Mouse (Mus musculus) ES-Bruce4 (cell line): ENCODE measurements around the gene Zc3h7b. TPM values are rescaled to one million over a fixed set of nuclear protein-coding genes. Genes with fewer than 3 reads are reported as not detected.

Source experiments
- H3K27ac ChIP-seq: 2 replicates; pipeline ENCODE4 v1.5.1; 2012; ENCODE audit warnings: low read length, inconsistent platforms; ENCODE audit not compliant: insufficient read depth
- H3K27me3 ChIP-seq: 2 replicates; pipeline ENCODE4 v1.6.1; 2012; ENCODE audit warnings: mild to moderate bottlenecking, low read length, inconsistent platforms; ENCODE audit not compliant: control insufficient read depth, poor library complexity, insufficient read depth, severe bottlenecking
- H3K36me3 ChIP-seq: 2 replicates; pipeline ENCODE4 v1.6.1; 2012; ENCODE audit warnings: inconsistent platforms, mild to moderate bottlenecking, low read length, moderate library complexity; ENCODE audit not compliant: control insufficient read depth, poor library complexity, insufficient read depth, severe bottlenecking
- H3K4me1 ChIP-seq: one replicate; pipeline ENCODE4 v1.8.1; 2011; ENCODE audit warnings: low read length; ENCODE audit not compliant: control insufficient read depth, insufficient read depth
- H3K4me3 ChIP-seq: 2 replicates; pipeline ENCODE4 v1.5.1; 2011; ENCODE audit warnings: low read depth, mild to moderate bottlenecking, low read length
- H3K9ac ChIP-seq: 2 replicates; pipeline ENCODE4 v1.6.1; 2012; ENCODE audit warnings: low read depth, mild to moderate bottlenecking, inconsistent platforms; ENCODE audit not compliant: poor library complexity, severe bottlenecking
- H3K9me3 ChIP-seq: replicated peaks from 2 replicates; pipeline ENCODE4 v1.6.1; 2012; ENCODE audit warnings: mild to moderate bottlenecking, low read length, inconsistent platforms; ENCODE audit not compliant: control insufficient read depth, poor library complexity, insufficient read depth, severe bottlenecking
- CTCF ChIP-seq: IDR thresholded peaks from one replicate; pipeline ENCODE4 v1.8.1; 2011; ENCODE audit warnings: low read depth, low read length
- EP300 ChIP-seq: IDR thresholded peaks from 2 replicates; pipeline ENCODE4 v1.6.1; 2011; ENCODE audit warnings: low read depth, low read length; ENCODE audit not compliant: insufficient read depth
- POLR2A ChIP-seq: IDR thresholded peaks from one replicate; pipeline ENCODE4 v1.8.1; 2011; ENCODE audit warnings: low read length; ENCODE audit not compliant: insufficient read depth
- polyA plus RNA-seq: library from polyadenylated mRNA; stranded (reverse); fragments of >200 nt; gene quantifications from 2 replicates; pipeline ENCODE4 v1.2.4, GENCODE M21; 2011; ENCODE audit warnings: low read depth; ENCODE audit not compliant: missing spikeins, insufficient read depth, insufficient read length

The Zc3h7b gene
- polyA plus RNA-seq, 1 experiment: 42.1 TPM

- H3K4me1 ChIP-seq: no peaks in the 10 kb centered on the region
- H3K9me3 ChIP-seq: no peaks in the 10 kb centered on the region
- no peaks in the 10 kb centered on the region for H3K36me3 ChIP-seq
- H3K27me3 ChIP-seq: no peaks in the 10 kb centered on the region
- no peak overlapping the region for H3K27ac ChIP-seq
- peak overlapping the region; percentile 31 for H3K9ac ChIP-seq
- peak overlapping the region; percentile 41 for H3K4me3 ChIP-seq
- TF ChIP-seq POLR2A: no peak
- TF ChIP-seq EP300: 0 out of 2 replicates have a peak, but pooled peaks have one; percentile 10
- no peak for TF ChIP-seq CTCF
Measured at GRCm38 (mm10) chr15:81836124-81836821, 91.4 kb downstream of the Zc3h7b start.

GRCm38 (mm10) chr15:81836966-81837920 lies 92.4 kb downstream of the Zc3h7b start:
- Histone ChIP-seq H3K9ac (no peak overlapping the region), H3K9me3 (no peaks in the 10 kb centered on the region), H3K27me3 (no peaks in the 10 kb centered on the region), H3K4me1 (no peaks in the 10 kb centered on the region), H3K4me3 (no peak overlapping the region), H3K36me3 (no peaks in the 10 kb centered on the region), H3K27ac (no peak overlapping the region)
- TF ChIP-seq EP300 (no peak), POLR2A (no peak), CTCF (no peak)

GRCm38 (mm10) chr15:81838554-81839235 lies 93.8 kb downstream of the Zc3h7b start:
- no peak for TF ChIP-seq POLR2A
- Histone ChIP-seq H3K27ac (no peak overlapping the region), H3K27me3 (no peaks in the 10 kb centered on the region), H3K4me1 (no peaks in the 10 kb centered on the region), H3K9me3 (no peaks in the 10 kb centered on the region), H3K4me3 (peak overlapping the region; percentile 51; the same call in 1 of the 2 replicates), H3K9ac (0 out of 2 replicates have a peak overlapping the region, but pooled peaks have one; percentile 4), H3K36me3 (no peaks in the 10 kb centered on the region)

- H3K27me3 ChIP-seq: no peaks in the 10 kb centered on the region
- no peak overlapping the region for H3K4me3 ChIP-seq
- no peaks in the 10 kb centered on the region for H3K9me3 ChIP-seq
- H3K36me3 ChIP-seq: no peaks in the 10 kb centered on the region
- no peak overlapping the region for H3K27ac ChIP-seq
- TF ChIP-seq EP300: no peak
- TF ChIP-seq CTCF: no peak
- no peak for TF ChIP-seq POLR2A
- H3K4me1 ChIP-seq: no peaks in the 10 kb centered on the region
- no peak overlapping the region for H3K9ac ChIP-seq
Measured at GRCm38 (mm10) chr15:81839634-81840033, 94.8 kb downstream of the Zc3h7b start.

GRCm38 (mm10) chr15:81840306-81840705 lies 95.4 kb downstream of the Zc3h7b start:
- Histone ChIP-seq H3K27ac (no peak overlapping the region), H3K9ac (no peak overlapping the region), H3K9me3 (no peaks in the 10 kb centered on the region), H3K27me3 (no peaks in the 10 kb centered on the region), H3K4me3 (no peak overlapping the region), H3K36me3 (no peaks in the 10 kb centered on the region), H3K4me1 (peaks cover 2% of the 10 kb centered on the region)
- TF ChIP-seq POLR2A: no peak
- TF ChIP-seq EP300: no peak
- TF ChIP-seq CTCF: no peak

- Histone ChIP-seq H3K9ac (no peak overlapping the region), H3K4me3 (no peak overlapping the region), H3K4me1 (peaks cover 5% of the 10 kb centered on the region), H3K36me3 (no peaks in the 10 kb centered on the region), H3K27me3 (no peaks in the 10 kb centered on the region), H3K9me3 (no peaks in the 10 kb centered on the region), H3K27ac (no peak overlapping the region)
- TF ChIP-seq EP300 (no peak), POLR2A (no peak), CTCF (no peak)
Measured at GRCm38 (mm10) chr15:81842275-81842674, 97.4 kb downstream of the Zc3h7b start.
